In the genomic region with DNA sequence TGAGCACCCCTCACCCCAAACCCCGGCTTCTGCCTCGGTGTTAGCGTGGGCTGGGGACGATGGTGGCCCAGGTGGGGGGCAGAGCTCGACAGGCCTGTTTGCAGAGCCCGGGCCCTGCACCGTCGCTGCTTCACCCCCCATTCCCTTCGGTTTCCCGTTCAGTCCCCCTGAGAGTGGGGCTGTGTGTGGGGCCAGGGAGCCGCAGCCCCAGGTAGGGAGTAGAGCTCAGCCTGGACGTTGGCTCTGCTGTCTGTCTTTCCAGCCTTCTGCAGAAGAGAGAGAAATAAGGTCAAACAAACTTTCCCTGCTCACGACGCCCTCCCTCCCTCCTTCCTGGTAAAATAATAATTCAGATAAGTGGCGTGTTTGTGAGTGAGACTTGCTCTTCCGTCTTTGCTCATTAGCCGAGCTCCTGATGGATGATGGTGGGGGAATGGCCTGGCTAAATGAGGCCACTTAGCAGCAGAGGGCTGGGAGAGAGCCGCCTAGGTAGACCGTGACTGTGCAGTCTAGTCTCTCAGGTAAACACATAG, we compare ENCODE assay signal across 8 mouse cellular contexts. TPM values are rescaled to one million over a fixed set of nuclear protein-coding genes. Genes with fewer than 3 reads are reported as not detected.
DNase-seq lines count a peak whose midpoint lies in the region; ATAC-seq and TF ChIP-seq lines count a peak whose summit lies in the region.

No protein-coding gene starts in this region.

- H3K27ac ChIP-seq in liver, embryonic 13.5 days, result peak overlapping the region; percentile 99
- peak overlapping the region; percentile 84 for H3K27ac ChIP-seq in testis, adult 2 months (ENCODE audit: control insufficient read depth, insufficient read depth, low read depth, low read length)

- H3K4me2 ChIP-seq in liver, embryonic 13.5 days, result peak overlapping the region; percentile 97
- peak overlapping the region; percentile 68 for H3K4me2 ChIP-seq in myocyte (ENCODE audit: low read depth)

- peak; percentile 26 to 29 for DNase-seq in left cerebral cortex, postnatal 36 days (ENCODE audit: low spot score in 2 of 2)
- DNase-seq in left cerebral cortex, adult 9 months (ENCODE audit: low spot score in 2 of 2), result no peak
- DNase-seq in cerebellum, adult 9-10 months, result peak; percentile 55
- peak; percentile 51 for DNase-seq in forelimb bud, embryonic 11.5 days (ENCODE audit: low read depth, low spot score)
- DNase-seq in induced T-regulatory cell, adult 2 months (ENCODE audit: low read depth), result peak; percentile 64
- DNase-seq in liver, embryonic 13.5 days, result peak; percentile 50

- no peaks in the 10 kb centered on the region for H3K27me3 ChIP-seq in liver, embryonic 13.5 days
- H3K27me3 ChIP-seq in myocyte (ENCODE audit: control insufficient read depth, insufficient read depth, insufficient read length), result no peaks in the 10 kb centered on the region
- no peaks in the 10 kb centered on the region for H3K27me3 ChIP-seq in testis, adult 2 months (ENCODE audit: control insufficient read depth, insufficient read depth, low read length)

- no peak for TF ChIP-seq CTCF in testis, adult 2 months (IDR thresholded peaks at IDR 0.05; ENCODE audit: control insufficient read depth, insufficient read depth, insufficient replicate concordance, low read depth, low read length)

- peak overlapping the region; percentile 97 for H3K4me3 ChIP-seq in liver, embryonic 13.5 days (replicated peaks)
- peak overlapping the region; percentile 70 for H3K4me3 ChIP-seq in myocyte
- peak overlapping the region; percentile 87 for H3K4me3 ChIP-seq in testis, adult 2 months (ENCODE audit: control insufficient read depth, low read depth, low read length)

- ATAC-seq in liver, embryonic 13.5 days (ENCODE audit: low read depth), result peak; percentile 80

- TF ChIP-seq POLR2A in myocyte (IDR thresholded peaks at IDR 0.05; ENCODE audit: insufficient read length, low read depth), result no peak
- no peak for TF ChIP-seq POLR2A in testis, adult 2 months (IDR thresholded peaks at IDR 0.05; ENCODE audit: control insufficient read depth, low read depth, low read length)

- under 1% methylated on average over 19 of the region's 19 CpGs for WGBS in liver, embryonic 13.5 days (ENCODE audit: insufficient replicate concordance)

- peaks cover 69% of the 10 kb centered on the region for H3K4me1 ChIP-seq in liver, embryonic 13.5 days (replicated peaks)
- peaks cover 9% of the 10 kb centered on the region for H3K4me1 ChIP-seq in testis, adult 2 months (ENCODE audit: control insufficient read depth, insufficient read depth, low read length)

- peak overlapping the region; percentile 28 for H3ac ChIP-seq in myocyte (ENCODE audit: control insufficient read depth, insufficient read length)

- H3K79me2 ChIP-seq in myocyte (ENCODE audit: control insufficient read depth, insufficient read depth), result no peaks in the 10 kb centered on the region

- H3K36me3 ChIP-seq in liver, embryonic 13.5 days, result peaks cover 28% of the 10 kb centered on the region
- no peaks in the 10 kb centered on the region for H3K36me3 ChIP-seq in myocyte (ENCODE audit: control insufficient read depth, insufficient read depth)
- no peaks in the 10 kb centered on the region for H3K36me3 ChIP-seq in testis, adult 2 months (ENCODE audit: control insufficient read depth, insufficient read depth, low read length)

- intact Hi-C loops in left cerebral cortex, postnatal 36 days (cut with DNase I), result loop anchor here (5.0 kb wide), 1 partner anchor 69 kb away; no protein-coding TSS in a partner anchor

- H3K9ac ChIP-seq in liver, embryonic 13.5 days, result peak overlapping the region; percentile 100

- H3K9me3 ChIP-seq in liver, embryonic 13.5 days (replicated peaks), result no peaks in the 10 kb centered on the region

TF ChIP-seq in myocyte, 11 proteins besides CTCF, POLR2A, EP300 and RAD21:
- TF ChIP-seq E2F4 (IDR thresholded peaks at IDR 0.05; ENCODE audit: insufficient read depth) (no peak), SRF (IDR thresholded peaks at IDR 0.05; ENCODE audit: control insufficient read depth, insufficient read length, low read depth) (no peak), POLR2AphosphoS2 (IDR thresholded peaks at IDR 0.05; ENCODE audit: insufficient read length, low read depth) (no peak), MYOD1 (IDR thresholded peaks at IDR 0.05; ENCODE audit: control insufficient read depth in 1 of 3, insufficient read length in 2 of 3, low read depth in 2 of 3) (no peak), CEBPB (IDR thresholded peaks at IDR 0.05; ENCODE audit: insufficient read depth, poor library complexity, severe bottlenecking) (no peak), TCF3 (IDR thresholded peaks at IDR 0.05; ENCODE audit: insufficient read length, low read depth) (no peak), USF1 (IDR thresholded peaks at IDR 0.05; ENCODE audit: low read depth) (no peak), MAX (IDR thresholded peaks at IDR 0.05; ENCODE audit: low read depth) (no peak), REST (IDR thresholded peaks at IDR 0.05; ENCODE audit: insufficient read depth, insufficient read length) (no peak), TCF12 (IDR thresholded peaks at IDR 0.05; ENCODE audit: insufficient read depth, poor library complexity, severe bottlenecking) (no peak), MYOG (IDR thresholded peaks at IDR 0.05; ENCODE audit: control insufficient read depth in 1 of 3, insufficient read depth in 1 of 3, insufficient read length in 2 of 3, low read depth in 2 of 3) (no peak)

RNA-seq across cellular contexts. Expression of a gene that starts 0.7 kb away (rescaled TPM):
- total RNA-seq in left cerebral cortex, postnatal 36 days (2021), result 10 to 100 TPM; 84.4 to 87.5 TPM
- polyA plus RNA-seq in liver, embryonic 13.5 days (2015; fragmentation: Nextera tagmentation; extraction: Ambion mirVana), result 44.1 and 50.4 TPM in 2 replicates
- polyA plus RNA-seq in myocyte (2012; fragmentation: generic; extraction: Trizol), result 30.6 TPM
- 36.3 and 38.3 TPM in 2 replicates for polyA plus RNA-seq in testis, adult 2 months (2012; rRNA removed)

Comparison
In these comparisons a context has a peak if more than half of its experiments do, and no peak if none do; other contexts are left out.
1. DNase-seq: peak in left cerebral cortex, postnatal 36 days (2 of 2), cerebellum, adult 9-10 months (single experiment), forelimb bud, embryonic 11.5 days (single experiment), induced T-regulatory cell, adult 2 months (single experiment) and liver, embryonic 13.5 days (single experiment); none in left cerebral cortex, adult 9 months (0 of 2).
2. Peak in every context shown above with its lines, with median percentiles within 50 percentile points of each other: H3K4me3 ChIP-seq.